Mouse (Mus musculus) hindbrain, embryonic 14.5 days (tissue): ENCODE measurements at regions not wholly inside any gene's neighbourhood (a gene's known extent, or its start where the extent isn't known, plus 50 kb on each side); places are given as distances from the start of the nearest gene placed in this dataset.
A peak's percentile ranks its signal among the peaks of the same experiment; 100 is the strongest.

ENCODE experiments used
- ATAC-seq: fragments of 200-750 bp; cut with Nextera tagmentation; 2 replicates; pipeline ENCODE4 v1.8.0; 2017; ENCODE audit warnings: moderate number of reproducible peaks, mild to moderate bottlenecking, moderate TSS enrichment, moderate library complexity; ENCODE audit not compliant: low FRiP score
- DNase-seq: peaks from one replicate; pipeline ENCODE4 v3.0.0-alpha.2; 2015; ENCODE audit warnings: low spot score
- H3K27ac ChIP-seq: fragments of 300-500 bp; sonication (generic); 2 replicates; pipeline ENCODE4 v1.5.1; 2014; ENCODE audit warnings: mild to moderate bottlenecking, moderate library complexity
- H3K27me3 ChIP-seq: fragments of 300-500 bp; sonication (generic); 2 replicates; pipeline ENCODE4 v1.6.1; 2014; ENCODE audit warnings: mild to moderate bottlenecking, low read length, mixed read lengths; ENCODE audit not compliant: control insufficient read depth, insufficient read depth
- H3K36me3 ChIP-seq: fragments of 300-500 bp; sonication (generic); replicated peaks from 2 replicates; pipeline ENCODE4 v1.6.1; 2014; ENCODE audit not compliant: control insufficient read depth, insufficient read depth
- H3K4me1 ChIP-seq: fragments of 300-500 bp; sonication (generic); replicated peaks from 2 replicates; pipeline ENCODE4 v1.6.1; 2014; ENCODE audit warnings: antibody characterized with exemption, low read length, mixed read lengths; ENCODE audit not compliant: control insufficient read depth, insufficient read depth
- H3K4me2 ChIP-seq: fragments of 300-500 bp; sonication (generic); replicated peaks from 2 replicates; pipeline ENCODE4 v1.6.1; 2014; ENCODE audit warnings: mild to moderate bottlenecking, moderate library complexity
- H3K4me3 ChIP-seq: fragments of 300-500 bp; sonication (generic); replicated peaks from 2 replicates; pipeline ENCODE4 v1.5.1; 2014; ENCODE audit warnings: mild to moderate bottlenecking, low read length
- H3K9ac ChIP-seq: fragments of 300-500 bp; sonication (generic); 2 replicates; pipeline ENCODE4 v1.6.1; 2014
- H3K9me3 ChIP-seq: fragments of 300-500 bp; sonication (generic); 2 replicates; pipeline ENCODE4 v1.6.1; 2016; ENCODE audit warnings: low read length; ENCODE audit not compliant: control insufficient read depth
- WGBS: fragments of 180-500 bp; shearing (Covaris S2); extraction: QIAGEN DNeasy Blood & Tissue Kit; methylation state at CpG from one replicate; pipeline ENCODE4 v1.1.7; 2014; 5-methylcytosine and 5-hydroxymethylcytosine counted together

- 96% methylated on average over 19 of the region's 19 CpGs for WGBS
- no peaks in the 10 kb centered on the region for H3K36me3 ChIP-seq
- H3K4me3 ChIP-seq: no peak overlapping the region
- DNase-seq: no peak
- no peaks in the 10 kb centered on the region for H3K27me3 ChIP-seq
- H3K9ac ChIP-seq: no peak overlapping the region
- H3K9me3 ChIP-seq: no peaks in the 10 kb centered on the region
- H3K4me2 ChIP-seq: no peak overlapping the region
- ATAC-seq: no peak
- H3K27ac ChIP-seq: no peak overlapping the region
- H3K4me1 ChIP-seq: no peaks in the 10 kb centered on the region
These were observed 359.9 kb upstream of the Tle4 start for GRCm38 (mm10) chr19:14957727-14958126.

- no peak for DNase-seq
- 55% methylated on average over 10 of the region's 10 CpGs for WGBS
These were observed 359.3 kb upstream of the Tle4 start for GRCm38 (mm10) chr19:14957154-14957553.

GRCm38 (mm10) chr19:14956392-14956791 lies 358.5 kb upstream of the Tle4 start:
- Histone ChIP-seq H3K4me2 (no peak overlapping the region), H3K27me3 (no peaks in the 10 kb centered on the region), H3K9ac (no peak overlapping the region), H3K4me3 (no peak overlapping the region), H3K36me3 (no peaks in the 10 kb centered on the region), H3K4me1 (no peaks in the 10 kb centered on the region), H3K9me3 (no peaks in the 10 kb centered on the region), H3K27ac (no peak overlapping the region)
- WGBS: 6% methylated on average over 3 of the region's 3 CpGs
- ATAC-seq: no peak
- no peak for DNase-seq

More at GRCm38 (mm10) chr19:14957154-14957553, 359.3 kb upstream of the Tle4 start:
- Histone ChIP-seq H3K27ac (no peak overlapping the region), H3K36me3 (no peaks in the 10 kb centered on the region), H3K4me1 (no peaks in the 10 kb centered on the region), H3K4me3 (no peak overlapping the region), H3K9me3 (no peaks in the 10 kb centered on the region), H3K27me3 (no peaks in the 10 kb centered on the region), H3K4me2 (no peak overlapping the region), H3K9ac (no peak overlapping the region)
- no peak for ATAC-seq

DNA sequence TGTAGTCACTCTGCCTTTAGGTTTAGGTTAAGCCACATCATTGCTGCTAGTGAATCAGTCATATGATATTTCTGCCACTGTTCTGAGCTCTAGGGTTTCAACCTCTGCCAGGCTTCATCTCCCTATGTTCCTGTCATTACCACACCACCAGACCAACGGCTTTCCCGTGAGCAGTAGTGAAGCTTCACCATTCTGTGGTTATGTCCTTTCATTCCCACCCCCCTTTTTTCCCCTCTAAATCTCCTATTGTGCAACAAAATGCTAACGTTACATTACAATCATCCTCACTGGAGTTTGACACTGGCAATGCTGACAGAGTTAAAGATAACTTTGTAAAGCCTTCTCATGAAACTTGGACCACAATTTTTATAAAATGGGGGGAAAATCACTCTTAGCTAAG lies 358.1 kb upstream of the Tle4 start:
- H3K36me3 ChIP-seq: no peaks in the 10 kb centered on the region
- no peaks in the 10 kb centered on the region for H3K9me3 ChIP-seq
- H3K9ac ChIP-seq: no peak overlapping the region
- WGBS: 20% methylated on average over 3 of the region's 3 CpGs
- H3K4me2 ChIP-seq: no peak overlapping the region
- no peak overlapping the region for H3K4me3 ChIP-seq
- H3K4me1 ChIP-seq: no peaks in the 10 kb centered on the region
- ATAC-seq: no peak
- no peak overlapping the region for H3K27ac ChIP-seq
- H3K27me3 ChIP-seq: no peaks in the 10 kb centered on the region
- DNase-seq: no peak

DNA sequence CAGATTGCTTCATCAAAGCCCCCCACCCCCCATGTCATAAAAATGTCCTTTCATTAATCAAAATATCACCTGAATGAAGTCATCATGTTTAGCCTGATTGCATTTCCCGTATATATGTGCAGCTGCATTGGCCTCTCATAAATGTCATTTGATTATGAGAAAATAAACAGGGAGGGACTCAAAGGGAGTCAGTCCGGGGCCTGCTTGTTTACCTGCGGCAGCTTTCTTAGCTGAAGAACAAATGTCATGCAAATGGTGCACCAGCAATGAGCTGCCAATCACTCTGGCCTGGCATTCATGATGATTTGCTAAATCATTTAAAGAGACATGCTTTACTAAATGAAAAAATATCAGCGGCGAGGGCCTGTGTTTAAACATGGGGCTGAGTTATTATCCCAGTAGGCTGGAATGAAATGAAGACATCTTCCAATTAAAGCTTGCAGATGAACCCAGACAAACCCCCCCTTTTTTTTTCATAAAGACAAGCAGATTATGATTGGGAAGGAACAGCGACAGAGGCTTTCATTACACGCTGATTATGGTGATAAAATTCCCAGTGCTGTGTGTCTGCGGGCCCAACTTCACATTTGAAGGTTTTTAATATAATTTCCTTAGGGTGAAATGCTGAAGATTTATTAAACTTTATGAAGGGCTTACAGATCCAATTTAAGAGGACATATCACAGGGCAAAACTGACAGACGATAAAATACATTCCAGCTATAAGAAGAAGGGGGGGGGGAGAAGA lies 342.5 kb upstream of the Tle4 start:
- no peaks in the 10 kb centered on the region for H3K36me3 ChIP-seq
- DNase-seq (peak; percentile 45), ATAC-seq (peak; percentile 43; the same call in 1 of the 2 replicates)
- WGBS: 41% methylated on average over 9 of the region's 9 CpGs
- H3K4me3 ChIP-seq: no peak overlapping the region
- H3K9me3 ChIP-seq: no peaks in the 10 kb centered on the region
- peak overlapping the region; percentile 47; the same call in 1 of the 2 replicates for H3K27ac ChIP-seq
- H3K27me3 ChIP-seq: no peaks in the 10 kb centered on the region
- H3K4me1 ChIP-seq: no peaks in the 10 kb centered on the region
- no peak overlapping the region for H3K4me2 ChIP-seq
- no peak overlapping the region for H3K9ac ChIP-seq

- ATAC-seq: no peak
- H3K9ac ChIP-seq: no peak overlapping the region
- no peak for DNase-seq
These were observed 324.4 kb upstream of the Tle4 start for GRCm38 (mm10) chr19:14922238-14922637.

GRCm38 (mm10) chr19:14911056-14911850 lies 313.4 kb upstream of the Tle4 start:
- no peak overlapping the region for H3K9ac ChIP-seq
- ATAC-seq (no peak), DNase-seq (no peak)
- H3K9me3 ChIP-seq: no peaks in the 10 kb centered on the region
- no peaks in the 10 kb centered on the region for H3K36me3 ChIP-seq
- H3K27me3 ChIP-seq: no peaks in the 10 kb centered on the region
- 88% methylated on average over 11 of the region's 11 CpGs for WGBS
- no peak overlapping the region for H3K4me3 ChIP-seq
- no peak overlapping the region for H3K4me2 ChIP-seq
- no peaks in the 10 kb centered on the region for H3K4me1 ChIP-seq
- no peak overlapping the region for H3K27ac ChIP-seq

More at GRCm38 (mm10) chr19:14922238-14922637, 324.4 kb upstream of the Tle4 start:
- Histone ChIP-seq H3K9me3 (no peaks in the 10 kb centered on the region), H3K4me2 (no peak overlapping the region), H3K27ac (no peak overlapping the region), H3K4me3 (no peak overlapping the region), H3K36me3 (no peaks in the 10 kb centered on the region), H3K4me1 (no peaks in the 10 kb centered on the region), H3K27me3 (no peaks in the 10 kb centered on the region)
- WGBS: 68% methylated on average over 1 of the region's 1 CpGs

GRCm38 (mm10) chr19:14894875-14895274 lies 297.0 kb upstream of the Tle4 start:
- no peak for ATAC-seq
- Histone ChIP-seq H3K27me3 (0 out of 2 replicates have a peak, but pooled peaks cover 7% of the 10 kb centered on the region), H3K4me3 (no peak overlapping the region), H3K4me1 (peaks cover 24% of the 10 kb centered on the region), H3K4me2 (no peak overlapping the region), H3K9me3 (no peaks in the 10 kb centered on the region), H3K27ac (no peak overlapping the region), H3K9ac (no peak overlapping the region), H3K36me3 (no peaks in the 10 kb centered on the region)
- DNase-seq: no peak
- 88% methylated on average over 2 of the region's 2 CpGs for WGBS

DNA sequence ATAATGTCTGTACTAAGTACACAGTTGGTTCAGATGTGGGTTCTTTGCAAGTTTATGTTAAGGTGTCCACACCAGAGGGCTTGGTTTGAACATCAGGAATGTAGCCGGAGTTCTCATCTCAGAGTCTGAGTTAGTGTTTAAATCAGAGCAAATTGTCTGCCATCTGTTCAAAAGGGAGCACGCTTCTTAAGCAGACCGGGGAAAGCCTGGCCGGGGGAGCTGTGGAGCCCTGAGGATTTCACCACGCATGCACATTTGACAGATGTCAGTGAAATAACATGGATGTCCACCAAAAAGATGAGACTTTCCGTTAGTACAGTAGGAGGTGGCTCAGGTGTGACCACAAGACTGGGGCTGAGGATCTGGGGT lies 294.5 kb upstream of the Tle4 start:
- H3K4me1 ChIP-seq: peaks cover 34% of the 10 kb centered on the region
- WGBS: 22% methylated on average over 6 of the region's 6 CpGs
- no peaks in the 10 kb centered on the region for H3K9me3 ChIP-seq
- ATAC-seq (no peak), DNase-seq (no peak)
- H3K4me2 ChIP-seq: no peak overlapping the region
- no peak overlapping the region for H3K9ac ChIP-seq
- H3K4me3 ChIP-seq: no peak overlapping the region
- H3K36me3 ChIP-seq: no peaks in the 10 kb centered on the region
- 0 out of 2 replicates have a peak, but pooled peaks cover 7% of the 10 kb centered on the region for H3K27me3 ChIP-seq
- 0 out of 2 replicates have a peak overlapping the region, but pooled peaks have one; percentile 34 for H3K27ac ChIP-seq
